Mouse (Mus musculus): ENCODE data around the gene Colca2. TPM values are rescaled to one million over a fixed set of nuclear protein-coding genes. Genes with fewer than 3 reads are reported as not detected.

Gene Colca2
- polyA plus RNA-seq, 1 experiment from 2014 or later: 1.00 TPM

- H3K9ac ChIP-seq: no peak overlapping the region
- no peak overlapping the region for H3K4me2 ChIP-seq
- WGBS: 65% methylated on average over 4 of the region's 4 CpGs
- no peaks in the 10 kb centered on the region for H3K27me3 ChIP-seq
- no peaks in the 10 kb centered on the region for H3K4me1 ChIP-seq (replicated peaks)
- H3K36me3 ChIP-seq: no peaks in the 10 kb centered on the region
- no peak for ATAC-seq (ENCODE audit: low FRiP score)
- H3K4me3 ChIP-seq: no peak overlapping the region
- no peak overlapping the region for H3K27ac ChIP-seq
- H3K9me3 ChIP-seq: no peaks in the 10 kb centered on the region
Measured at GRCm38 (mm10) chr9:51256780-51257502, 21.4 kb downstream of the Colca2 start.

GRCm38 (mm10) chr9:51238741-51239385 is 39.5 kb downstream of the Colca2 start:
- H3K27ac ChIP-seq: peak overlapping the region; percentile 27; the same call in 1 of the 2 replicates
- WGBS: 62% methylated on average over 12 of the region's 12 CpGs
- H3K4me3 ChIP-seq: no peak overlapping the region
- no peaks in the 10 kb centered on the region for H3K4me1 ChIP-seq (replicated peaks)
- no peak for ATAC-seq (ENCODE audit: low FRiP score)
- no peaks in the 10 kb centered on the region for H3K36me3 ChIP-seq
- H3K9ac ChIP-seq: no peak overlapping the region
- H3K9me3 ChIP-seq: no peaks in the 10 kb centered on the region
- H3K27me3 ChIP-seq: peaks cover 46% of the 10 kb centered on the region
- H3K4me2 ChIP-seq: no peak overlapping the region

GRCm38 (mm10) chr9:51232163-51232562 is 46.2 kb downstream of the Colca2 start:
- H3K4me3 ChIP-seq: no peak overlapping the region

GRCm38 (mm10) chr9:51230701-51231389 is 47.5 kb downstream of the Colca2 start:
- no peaks in the 10 kb centered on the region for H3K9me3 ChIP-seq
- H3K4me1 ChIP-seq (replicated peaks): no peaks in the 10 kb centered on the region
- no peak overlapping the region for H3K9ac ChIP-seq
- H3K27ac ChIP-seq: no peak overlapping the region
- 88% methylated on average over 4 of the region's 4 CpGs for WGBS
- ATAC-seq (ENCODE audit: low FRiP score): no peak
- H3K4me3 ChIP-seq: no peak overlapping the region
- H3K36me3 ChIP-seq: no peaks in the 10 kb centered on the region
- H3K4me2 ChIP-seq: no peak overlapping the region
- H3K27me3 ChIP-seq: peaks cover 70% of the 10 kb centered on the region

More at GRCm38 (mm10) chr9:51232163-51232562, 46.2 kb downstream of the Colca2 start:
- Histone ChIP-seq H3K4me1 (replicated peaks) (no peaks in the 10 kb centered on the region), H3K9ac (no peak overlapping the region), H3K27ac (no peak overlapping the region), H3K27me3 (peaks cover 76% of the 10 kb centered on the region), H3K4me2 (no peak overlapping the region), H3K9me3 (no peaks in the 10 kb centered on the region), H3K36me3 (no peaks in the 10 kb centered on the region)
- ATAC-seq (ENCODE audit: low FRiP score): no peak
- 95% methylated on average over 8 of the region's 8 CpGs for WGBS

- Histone ChIP-seq H3K4me1 (replicated peaks) (no peaks in the 10 kb centered on the region), H3K27me3 (peaks cover 28% of the 10 kb centered on the region), H3K4me3 (no peak overlapping the region), H3K9ac (no peak overlapping the region), H3K4me2 (no peak overlapping the region), H3K36me3 (no peaks in the 10 kb centered on the region), H3K27ac (no peak overlapping the region), H3K9me3 (no peaks in the 10 kb centered on the region)
- WGBS: 90% methylated on average over 5 of the region's 5 CpGs
- no peak for ATAC-seq (ENCODE audit: low FRiP score)
Measured at GRCm38 (mm10) chr9:51225636-51226166, 52.7 kb downstream of the Colca2 start.

Other genes with a start within 250 kb of the Colca2 start
- gene Btg4, start 217.7 kb downstream of the Colca2 start, polyA plus RNA-seq (2015; fragmentation: Nextera tagmentation; extraction: Ambion mirVana): not detected in 2 replicates
- 2.0 and 2.1 TPM in 2 replicates for gene Layn, start 201.5 kb downstream of the Colca2 start, polyA plus RNA-seq (2015; fragmentation: Nextera tagmentation; extraction: Ambion mirVana)
- 1.2 and 2.1 TPM in 2 replicates for gene 4833427G06Rik, start 176.5 kb downstream of the Colca2 start, polyA plus RNA-seq (2015; fragmentation: Nextera tagmentation; extraction: Ambion mirVana)
- gene Gm32742, start 113.1 kb downstream of the Colca2 start, polyA plus RNA-seq (2015; fragmentation: Nextera tagmentation; extraction: Ambion mirVana): 0.04 TPM in 1 of 2 replicates, not detected in the other
- gene Pou2af1, start 64.9 kb downstream of the Colca2 start, polyA plus RNA-seq (2015; fragmentation: Nextera tagmentation; extraction: Ambion mirVana): 0.17 TPM in 1 of 2 replicates, not detected in the other
- gene 1810046K07Rik, start 50.3 kb upstream of the Colca2 start, polyA plus RNA-seq (2015; fragmentation: Nextera tagmentation; extraction: Ambion mirVana): not detected in 2 replicates